Mouse (Mus musculus): ENCODE results near the gene Tlr5.

Tlr5 gene

DNA sequence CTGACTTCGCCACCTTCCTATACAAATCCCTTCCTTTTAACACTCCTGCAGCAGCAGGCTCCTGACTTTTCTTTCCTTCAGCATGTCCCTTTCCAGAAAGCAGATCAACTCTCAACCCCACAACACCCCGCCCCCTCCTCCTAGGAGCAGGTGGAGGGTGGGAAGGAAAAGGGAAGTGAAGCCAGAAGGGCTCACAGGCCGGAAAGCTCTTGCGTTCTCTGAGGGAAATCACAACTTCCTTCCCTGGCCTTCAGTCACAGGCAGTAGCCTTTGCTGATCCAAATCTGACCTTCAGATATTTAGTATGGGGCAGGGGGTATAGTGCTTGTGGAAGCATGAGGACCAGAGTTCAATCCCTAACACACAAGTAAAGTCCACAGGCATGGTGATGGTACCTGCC is 921 bp upstream of the Tlr5 start:
- DNase-seq (ENCODE audit: low read depth, low spot score) = peak; percentile 20

DNA sequence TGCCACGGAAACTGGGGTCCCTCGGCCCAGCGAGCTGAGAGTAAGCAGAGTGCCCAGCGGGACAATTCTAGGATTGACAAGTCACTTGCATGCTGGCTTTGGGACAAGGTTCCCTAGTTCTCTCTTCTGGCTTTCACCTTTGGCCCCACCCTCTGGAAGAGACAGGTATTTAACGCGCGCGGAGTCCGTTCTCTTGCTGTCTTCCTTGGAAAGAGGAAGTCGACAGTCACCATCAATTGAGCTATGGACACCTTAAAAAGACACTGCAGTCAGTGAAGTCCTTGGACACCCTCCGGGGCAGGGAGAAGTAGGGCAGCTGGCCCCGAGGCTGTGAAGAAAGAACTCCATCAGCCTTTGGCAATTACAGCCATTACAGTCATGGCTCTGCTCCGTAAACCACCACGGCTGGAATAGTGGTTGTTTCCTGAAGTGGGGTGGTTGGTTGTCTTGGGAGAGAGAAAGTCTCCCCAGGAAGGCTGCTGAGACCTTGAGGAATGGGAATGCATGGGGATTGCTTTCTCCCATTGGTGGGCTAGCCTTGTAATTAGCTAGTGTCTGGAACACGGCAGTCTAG is 546 bp downstream of the Tlr5 start:
- peak; percentile 38 for DNase-seq (ENCODE audit: low read depth, low spot score)

GRCm38 (mm10) chr1:182956186-182956960 is 1.8 kb downstream of the Tlr5 start:
- DNase-seq (ENCODE audit: low read depth, low spot score) = no peak

DNA sequence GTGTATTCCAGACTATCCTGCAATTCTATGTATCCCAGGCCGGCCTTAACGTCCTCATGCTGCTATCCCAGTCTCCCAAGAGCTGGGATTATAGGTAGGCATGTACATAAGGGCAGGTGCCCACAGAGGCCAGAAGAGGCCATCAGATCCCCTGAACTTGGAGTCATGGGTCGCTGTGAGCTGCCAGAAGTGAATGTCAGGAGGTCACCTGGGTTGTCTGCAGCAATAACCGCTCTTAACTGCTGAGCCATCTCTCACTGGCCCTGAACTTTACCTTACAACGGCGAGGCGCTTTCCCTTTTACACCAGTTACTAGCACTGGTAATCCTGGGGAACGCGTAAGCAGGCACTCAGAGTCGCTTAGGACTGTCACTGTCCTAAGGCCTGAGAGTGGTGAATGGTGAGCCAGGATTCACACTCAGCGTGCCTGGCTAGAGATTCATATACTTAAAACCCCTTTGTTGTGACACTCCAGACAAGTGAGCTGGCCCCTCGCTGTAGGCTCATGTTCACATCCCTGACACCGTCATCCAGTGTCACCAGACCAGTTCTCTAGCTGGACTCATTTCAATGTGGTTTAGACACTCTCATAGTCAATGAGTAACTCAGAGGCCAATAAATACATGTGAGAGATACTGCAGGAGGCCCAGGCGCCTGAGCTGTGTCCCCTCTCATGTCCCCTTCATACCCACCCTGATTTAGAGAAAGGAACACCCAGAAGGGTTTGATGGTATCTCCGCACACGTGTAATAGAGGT is 2.6 kb downstream of the Tlr5 start:
- no peak for DNase-seq (ENCODE audit: low read depth, low spot score)

- no peak for DNase-seq (ENCODE audit: low read depth, low spot score)
Measured at GRCm38 (mm10) chr1:182957826-182958544, 3.4 kb downstream of the Tlr5 start.

DNA sequence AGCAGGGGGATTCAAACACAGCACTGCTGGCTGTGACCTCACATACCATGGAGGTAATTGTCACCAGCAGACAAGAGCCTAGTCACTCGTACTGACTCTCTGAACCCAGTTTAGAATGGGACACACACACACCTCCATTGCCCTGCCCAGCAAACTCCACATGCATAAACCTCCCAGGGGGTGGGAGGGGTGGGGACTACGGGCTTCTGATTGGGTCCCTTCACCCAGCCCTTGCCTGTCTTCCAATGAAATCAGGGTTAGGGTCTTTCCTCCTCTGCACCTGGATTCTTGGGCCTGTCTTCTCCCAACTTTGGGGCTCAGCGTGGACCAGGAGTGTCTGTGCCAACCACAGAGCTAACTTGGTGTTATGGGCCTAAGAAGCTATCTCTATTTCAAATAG is 4.2 kb downstream of the Tlr5 start:
- peak; percentile 39 for DNase-seq (ENCODE audit: low read depth, low spot score)

DNA sequence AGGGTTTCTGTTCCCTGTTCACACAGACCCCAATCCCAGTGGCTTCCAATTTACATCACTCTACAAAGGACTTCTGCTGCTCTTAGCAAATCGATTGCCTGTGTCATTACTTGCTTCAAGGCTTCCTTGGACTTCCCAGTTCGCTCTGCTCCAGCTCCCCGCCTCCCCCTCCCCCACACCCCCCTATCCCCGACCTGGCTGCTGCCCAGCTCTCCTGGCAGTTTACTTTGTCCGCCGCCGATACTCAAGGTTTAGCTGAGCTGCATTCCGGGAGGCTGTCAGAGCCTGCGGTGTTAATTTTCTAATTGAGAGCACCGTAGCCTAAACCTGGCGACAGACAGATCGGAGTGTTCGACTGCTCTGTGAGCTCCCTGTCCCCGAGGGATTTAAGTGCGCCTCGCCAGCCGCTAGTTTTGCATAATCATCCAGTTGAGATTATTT is 4.7 kb downstream of the Tlr5 start:
- peak; percentile 20 for DNase-seq (ENCODE audit: low read depth, low spot score)

- peak; percentile 95 for DNase-seq (ENCODE audit: low read depth, low spot score)
Measured at GRCm38 (mm10) chr1:182959811-182960455, 5.3 kb downstream of the Tlr5 start.

DNA sequence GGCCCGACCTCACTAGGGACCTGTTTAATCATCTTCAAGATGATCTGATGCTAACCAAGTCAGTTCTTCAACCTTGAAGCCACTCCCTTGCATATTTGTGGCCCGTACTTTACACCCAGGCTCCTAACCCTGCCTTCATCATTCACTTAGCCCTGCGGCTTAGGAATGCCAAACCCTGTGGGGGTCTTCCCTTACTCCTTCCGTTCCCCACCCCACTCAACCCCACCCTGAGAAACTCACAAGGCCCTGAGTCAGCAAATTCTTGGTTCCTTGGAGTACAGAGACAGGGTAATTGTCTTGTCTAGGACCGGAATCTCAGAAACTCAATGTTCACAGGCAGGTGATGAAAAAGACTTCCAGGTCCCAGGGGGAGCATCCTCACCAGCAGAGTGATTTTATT is 6.5 kb downstream of the Tlr5 start:
- peak; percentile 92 for DNase-seq (ENCODE audit: low read depth, low spot score)

DNA sequence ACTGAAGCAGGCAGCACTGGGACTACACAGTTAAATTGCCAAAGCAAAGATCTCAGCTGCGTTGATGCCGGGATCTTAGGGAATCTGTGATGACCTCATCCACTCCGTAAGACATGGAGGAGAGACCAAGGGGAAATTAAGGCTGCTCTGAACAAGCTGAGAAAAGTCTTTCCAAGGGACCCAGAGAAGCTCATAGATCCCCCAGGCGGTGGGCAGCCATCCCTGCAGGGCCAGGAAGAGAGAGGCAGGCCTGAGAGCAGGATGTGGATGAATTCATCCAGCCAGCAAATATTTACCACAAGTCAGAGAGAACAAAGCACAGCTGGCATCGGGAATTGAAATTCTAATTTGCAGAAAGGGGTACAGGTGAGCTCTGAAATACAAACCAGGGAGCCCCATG is 8.7 kb downstream of the Tlr5 start:
- peak; percentile 55 for DNase-seq (ENCODE audit: low read depth, low spot score)

GRCm38 (mm10) chr1:182964855-182965466 is 10.4 kb downstream of the Tlr5 start:
- no peak for DNase-seq (ENCODE audit: low read depth, low spot score)

GRCm38 (mm10) chr1:182968732-182969131 is 14.1 kb downstream of the Tlr5 start:
- DNase-seq (ENCODE audit: low read depth, low spot score) = no peak

DNA sequence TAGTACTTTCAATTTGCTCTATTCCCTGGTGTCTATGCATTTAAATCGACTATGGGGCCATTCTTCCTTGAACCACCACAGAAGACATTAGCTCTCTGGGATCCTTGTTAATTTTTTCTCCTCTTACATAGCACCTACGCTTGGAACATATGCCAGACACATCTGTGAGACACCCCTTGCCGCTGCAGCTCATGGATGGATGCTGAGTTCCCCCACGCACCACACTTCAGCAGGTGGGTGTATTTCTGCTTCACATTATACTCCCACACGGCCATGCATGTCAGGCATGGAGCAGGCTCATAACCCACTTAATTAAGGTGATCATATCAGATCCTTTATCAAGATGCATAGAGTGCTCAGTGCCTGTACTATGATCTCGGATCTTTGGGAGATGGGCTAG is 17.7 kb downstream of the Tlr5 start:
- DNase-seq (ENCODE audit: low read depth, low spot score) = no peak

- peak; percentile 39 for DNase-seq (ENCODE audit: low read depth, low spot score)
Measured at GRCm38 (mm10) chr1:182974826-182975225, 20.2 kb downstream of the Tlr5 start.

- no peak for DNase-seq (ENCODE audit: low read depth, low spot score)
Measured at GRCm38 (mm10) chr1:182980702-182981101, 26.1 kb downstream of the Tlr5 start.

GRCm38 (mm10) chr1:182982995-182983394 is 28.4 kb downstream of the Tlr5 start:
- DNase-seq (ENCODE audit: low read depth, low spot score) = peak; percentile 97

- DNase-seq (ENCODE audit: low read depth, low spot score) = no peak
Measured at GRCm38 (mm10) chr1:182983496-182984127, 29.0 kb downstream of the Tlr5 start.

GRCm38 (mm10) chr1:182986243-182986642 is 31.7 kb downstream of the Tlr5 start:
- DNase-seq (ENCODE audit: low read depth, low spot score) = no peak

- DNase-seq (ENCODE audit: low read depth, low spot score) = peak; percentile 42
Measured at GRCm38 (mm10) chr1:182986750-182987149, 32.2 kb downstream of the Tlr5 start.

DNA sequence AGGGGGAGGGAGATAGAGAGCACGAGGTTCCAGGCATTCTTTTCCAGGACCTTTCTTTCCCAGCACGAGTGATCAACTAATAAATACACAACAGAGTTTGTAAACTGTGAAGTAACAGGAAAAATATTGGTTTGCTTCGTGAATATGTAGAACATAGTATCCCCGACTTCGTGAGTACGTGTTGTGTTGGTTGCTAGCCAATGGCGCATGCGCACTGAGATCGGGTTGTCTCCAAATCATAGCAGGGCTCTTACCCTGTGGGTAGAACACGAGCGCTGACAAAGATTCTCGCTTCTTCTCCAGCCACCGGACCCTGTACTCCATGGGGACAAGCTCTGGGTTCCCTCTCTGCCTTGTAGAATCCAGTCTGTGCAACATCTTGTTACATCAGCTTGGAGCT is 33.2 kb downstream of the Tlr5 start:
- DNase-seq (ENCODE audit: low read depth, low spot score) = no peak

- DNase-seq (ENCODE audit: low read depth, low spot score) = no peak
Measured at GRCm38 (mm10) chr1:182988646-182989045, 34.1 kb downstream of the Tlr5 start.

Measured in ES-CJ7 (cell line).